Mouse (Mus musculus): Measurements from ENCODE around the gene Atp6v1g1.

Gene Atp6v1g1

DNA sequence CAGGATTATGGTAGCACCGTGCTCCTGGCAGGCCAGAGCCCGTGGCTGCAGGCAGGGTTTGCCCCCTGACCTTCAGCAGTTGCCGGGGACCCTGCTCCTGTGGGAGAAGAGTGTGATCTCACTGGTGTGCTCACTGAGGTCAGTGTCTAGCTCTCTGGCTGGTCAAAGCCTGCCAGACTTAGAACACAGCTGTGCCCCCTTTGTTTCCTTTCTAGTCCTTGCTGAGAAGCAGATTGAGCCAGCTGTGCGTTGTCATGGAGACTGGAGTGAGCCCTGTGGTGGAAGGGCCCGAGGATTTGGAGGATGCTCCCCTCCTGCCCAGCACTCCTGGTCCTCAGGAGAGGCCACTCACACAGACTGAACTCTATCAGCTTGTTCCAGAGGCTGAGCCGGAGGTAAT is 35.5 kb downstream of the Atp6v1g1 start:
- DNase-seq (ENCODE audit: low spot score): no peak

- DNase-seq (ENCODE audit: low spot score): no peak
These were observed 38.0 kb downstream of the Atp6v1g1 start for GRCm38 (mm10) chr4:63582580-63582979.

DNA sequence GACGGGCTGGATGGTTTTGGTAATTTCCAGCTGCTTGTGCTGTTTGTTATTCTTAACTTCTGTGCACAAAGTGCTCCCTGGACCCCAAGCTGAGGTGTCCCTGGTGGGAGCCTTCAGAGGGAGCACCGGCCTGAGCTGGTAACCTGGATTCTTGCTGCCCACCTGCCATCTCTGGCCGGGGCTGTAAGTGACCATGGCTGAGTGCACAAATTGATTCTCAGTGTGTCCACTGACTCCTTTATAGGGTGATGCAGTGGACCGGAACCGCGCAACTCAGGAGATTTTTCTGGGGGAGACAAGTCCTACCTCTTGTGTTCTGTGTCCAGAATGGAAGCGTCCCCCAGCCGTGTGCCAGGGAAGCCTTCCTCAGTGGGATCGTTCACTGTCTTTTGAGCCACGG is 40.6 kb downstream of the Atp6v1g1 start:
- no peak for DNase-seq (ENCODE audit: low spot score)

GRCm38 (mm10) chr4:63586240-63586639 is 41.7 kb downstream of the Atp6v1g1 start:
- no peak for DNase-seq (ENCODE audit: low spot score)

- DNase-seq (ENCODE audit: low spot score): no peak
These were observed 45.4 kb downstream of the Atp6v1g1 start for GRCm38 (mm10) chr4:63589987-63590386.

DNA sequence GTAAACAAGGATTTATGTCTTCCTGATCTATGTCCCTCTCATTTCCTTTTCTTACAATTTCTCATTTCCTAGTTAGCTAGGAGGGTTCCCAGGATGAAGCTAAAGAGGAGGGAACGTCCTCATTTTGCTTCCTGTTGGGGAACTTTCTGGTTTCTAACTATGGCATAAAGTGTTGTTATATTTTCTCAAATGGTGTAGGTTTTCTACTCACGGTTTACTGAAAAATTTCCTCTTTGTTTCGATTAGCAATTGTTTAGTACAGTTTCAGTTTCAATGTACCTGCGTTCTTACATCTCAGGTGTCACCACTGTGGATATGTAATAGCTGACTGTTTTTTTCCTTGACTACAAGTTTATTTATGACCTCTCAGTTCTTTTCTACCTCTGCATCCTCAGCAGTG is 46.0 kb downstream of the Atp6v1g1 start:
- no peak for DNase-seq (ENCODE audit: low spot score)

- no peak for DNase-seq (ENCODE audit: low spot score)
These were observed 50.0 kb downstream of the Atp6v1g1 start for GRCm38 (mm10) chr4:63594459-63595110.

DNA sequence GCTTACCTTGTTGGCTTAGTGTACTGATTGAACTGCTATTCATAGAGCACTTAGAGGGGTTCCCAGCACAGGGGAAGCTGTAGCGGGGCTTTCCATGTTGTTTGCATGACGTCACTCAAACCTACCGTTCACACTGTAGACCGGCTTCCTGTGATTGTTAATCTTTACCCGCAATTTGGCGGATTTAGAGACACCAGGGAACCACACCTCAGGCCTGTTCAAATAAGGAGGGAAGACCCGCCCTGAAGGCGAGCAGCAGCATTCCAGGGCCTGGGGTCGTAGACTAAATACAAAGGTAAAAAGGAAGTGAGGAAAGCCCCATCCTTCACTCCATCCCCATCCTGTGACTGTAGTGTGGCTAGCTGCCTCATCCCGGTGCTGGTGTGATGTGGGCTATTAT is 50.7 kb downstream of the Atp6v1g1 start:
- no peak for DNase-seq (ENCODE audit: low spot score)

DNA sequence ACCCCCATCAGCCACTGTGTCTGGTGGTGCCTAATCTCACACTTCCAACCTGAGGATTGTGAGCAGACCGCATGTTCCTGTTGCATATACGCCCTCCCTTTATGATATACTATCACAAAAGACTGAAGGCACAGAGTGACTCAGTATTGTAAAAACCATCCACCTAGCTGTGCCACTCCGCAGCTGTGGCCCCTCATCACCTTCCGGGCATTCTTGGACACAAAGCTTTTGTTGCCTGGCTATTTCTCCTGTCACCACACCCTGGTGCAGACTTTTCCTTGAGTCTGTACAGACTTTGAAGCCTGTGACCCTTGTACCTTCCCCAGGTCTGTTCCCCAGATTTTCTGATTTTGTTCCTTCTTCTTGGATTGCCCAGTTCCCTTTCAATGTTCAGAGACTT is 51.4 kb downstream of the Atp6v1g1 start:
- DNase-seq (ENCODE audit: low spot score): no peak

Measured in spleen, adult 12 weeks (tissue).